Mouse (Mus musculus) MEL (cell line): ENCODE data around the gene Inpp5b.

Experiments
- CTCF ChIP-seq, 3 experiments: IDR thresholded peaks in 2 of 3; conservative IDR thresholded peaks in 1 of 3; 2 replicates each; pipeline ENCODE4 v1.5.1; 2011 to 2012; ENCODE audit warnings: low read length in 3 of 3, low read depth in 2 of 3, mild to moderate bottlenecking in 2 of 3, improper control_type of control experiment in 1 of 3, inconsistent platforms in 1 of 3, mixed read lengths in 1 of 3, moderate library complexity in 1 of 3; ENCODE audit not compliant: control insufficient read depth in 1 of 3, insufficient read depth in 1 of 3, poor library complexity in 1 of 3, severe bottlenecking in 1 of 3
- EP300 ChIP-seq, 2 experiments: IDR thresholded peaks; 2 replicates each; pipeline ENCODE4 v1.6.1; 2011; ENCODE audit warnings: improper control_type of control experiment in 2 of 2, low read length in 2 of 2, low read depth in 1 of 2, mild to moderate bottlenecking in 1 of 2
- MAX ChIP-seq: IDR thresholded peaks from 2 replicates; pipeline ENCODE4 v1.6.1; 2011; ENCODE audit warnings: low read length, improper control_type of control experiment
- POLR2A ChIP-seq, 2 experiments: IDR thresholded peaks; 2 replicates each; pipeline ENCODE4 v1.6.1; 2011 to 2012; ENCODE audit warnings: low read length in 2 of 2, mild to moderate bottlenecking in 2 of 2, control low read depth in 1 of 2, improper control_type of control experiment in 1 of 2, low read depth in 1 of 2, moderate library complexity in 1 of 2; ENCODE audit not compliant: control insufficient read depth in 1 of 2, insufficient read depth in 1 of 2, poor library complexity in 1 of 2
- POLR2AphosphoS2 ChIP-seq: IDR thresholded peaks from 2 replicates; pipeline ENCODE4 v1.6.1; 2011; ENCODE audit warnings: low read length, improper control_type of control experiment
- SIN3A ChIP-seq: IDR thresholded peaks from 2 replicates; pipeline ENCODE4 v1.6.1; 2012; ENCODE audit warnings: low read length, improper control_type of control experiment, inconsistent platforms
- TCF12 ChIP-seq: IDR thresholded peaks from 2 replicates; pipeline ENCODE4 v1.6.1; 2014; ENCODE audit warnings: low read depth, mild to moderate bottlenecking, inconsistent platforms, low read length, improper control_type of control experiment, moderate library complexity
- USF1 ChIP-seq: IDR thresholded peaks from 2 replicates; pipeline ENCODE4 v1.6.1; 2014; ENCODE audit warnings: low read depth, mild to moderate bottlenecking, inconsistent platforms, low read length, improper control_type of control experiment, moderate library complexity

DNA sequence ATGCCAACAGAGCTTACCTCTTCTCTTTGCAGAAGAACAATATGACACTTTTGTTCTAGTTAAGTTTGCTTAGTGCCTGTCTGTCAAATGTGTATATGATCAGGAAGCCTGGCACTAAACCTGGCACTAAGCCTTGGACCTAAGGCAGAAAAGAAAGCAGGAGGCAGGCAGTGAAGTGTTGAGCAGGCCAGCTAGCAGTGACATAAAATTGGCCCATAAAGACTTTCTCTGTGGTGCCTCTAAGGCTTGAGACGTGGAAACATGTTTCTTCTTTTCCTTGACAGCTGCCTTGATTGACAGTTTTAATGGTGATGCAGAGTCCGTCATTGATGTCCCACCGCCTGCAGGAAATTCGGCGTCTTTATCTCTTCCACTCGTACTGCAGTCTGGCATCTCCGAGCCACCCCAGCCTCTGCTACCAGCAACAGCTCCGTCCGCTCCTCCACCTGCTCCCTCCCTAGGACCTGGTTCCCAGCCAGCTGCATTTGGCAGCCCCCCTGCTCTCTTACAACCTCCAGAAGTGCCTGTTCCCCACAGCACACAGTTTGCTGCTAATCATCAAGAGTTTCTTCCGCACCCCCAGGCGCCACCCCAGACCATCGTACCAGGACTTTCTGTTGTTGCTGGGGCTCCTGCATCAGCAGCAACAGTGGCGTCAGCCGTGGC, 96.5 kb downstream of the Inpp5b start:
- no peak for TF ChIP-seq USF1
- TF ChIP-seq MAX: no peak
- no peak for TF ChIP-seq SIN3A
- no peak for TF ChIP-seq CTCF (IDR thresholded peaks at IDR 0.05 in 2 of 3, conservative IDR thresholded peaks at IDR 0.05 in 1 of 3; ENCODE audit: control insufficient read depth in 1 of 3, insufficient read depth in 1 of 3, low read depth in 2 of 3, low read length in 3 of 3, poor library complexity in 1 of 3, severe bottlenecking in 1 of 3)
- no peak for TF ChIP-seq POLR2A (IDR thresholded peaks at IDR 0.05; ENCODE audit: control insufficient read depth in 1 of 2, insufficient read depth in 1 of 2, low read depth in 1 of 2, low read length in 2 of 2, poor library complexity in 1 of 2)
- no peak for TF ChIP-seq TCF12
- TF ChIP-seq EP300 (IDR thresholded peaks at IDR 0.05; ENCODE audit: low read depth in 1 of 2, low read length in 2 of 2): no peak
- TF ChIP-seq POLR2AphosphoS2: no peak
